Mouse (Mus musculus) telencephalon, adult 2 months (tissue): ENCODE results near the gene Gm12258.
"Not testable (repeated sequence)": the region's sequence is repeated elsewhere in the genome, so short reads cannot be mapped to it uniquely, and the experiment has no call there.

Source experiments
- DNase-seq: peaks from one replicate; pipeline ENCODE4 v3.0.0-alpha.2; 2011; ENCODE audit warnings: low read depth, low spot score

Gm12258 gene

GRCm38 (mm10) chr11:58846919-58847461 is at the start of gene Gm12258:
Gm12258 (plus strand) TSS chr11:58847158.
- peak; percentile 99 for DNase-seq

- DNase-seq = peak; percentile 19
Measured at GRCm38 (mm10) chr11:58799747-58800146, 47.2 kb upstream of the Gm12258 start.

GRCm38 (mm10) chr11:58801558-58802228 is 45.3 kb upstream of the Gm12258 start, which contains the start of gene Fam183b:
Fam183b (minus strand) TSS chr11:58801960.
- peak; percentile 34 for DNase-seq

GRCm38 (mm10) chr11:58803871-58804270 is 43.1 kb upstream of the Gm12258 start:
- DNase-seq = no peak

GRCm38 (mm10) chr11:58804393-58804792 is 42.6 kb upstream of the Gm12258 start:
- no peak for DNase-seq

- no peak for DNase-seq
Measured at GRCm38 (mm10) chr11:58812001-58812400, 35.0 kb upstream of the Gm12258 start.

- DNase-seq = not testable (repeated sequence)
Measured at GRCm38 (mm10) chr11:58814700-58815099, 32.3 kb upstream of the Gm12258 start, which contains the start of gene Olfr313. Olfr313 (plus strand) TSS chr11:58815000.

- no peak for DNase-seq
Measured at GRCm38 (mm10) chr11:58815676-58816075, 31.3 kb upstream of the Gm12258 start.

- DNase-seq = not testable (repeated sequence)
Measured at GRCm38 (mm10) chr11:58828937-58829336, 18.0 kb upstream of the Gm12258 start, which contains the start of gene Olfr312. Olfr312 (plus strand) TSS chr11:58829237.

- DNase-seq = no peak
Measured at GRCm38 (mm10) chr11:58829764-58830163, 17.2 kb upstream of the Gm12258 start.

GRCm38 (mm10) chr11:58832541-58832940 is 14.4 kb upstream of the Gm12258 start:
- DNase-seq = not testable (repeated sequence)

GRCm38 (mm10) chr11:58838951-58839350 is 8.0 kb upstream of the Gm12258 start, which contains the start of gene Olfr311:
Olfr311 (plus strand) TSS chr11:58839251.
- DNase-seq = not testable (repeated sequence)

- no peak for DNase-seq
Measured at GRCm38 (mm10) chr11:58847636-58848035, 678 bp downstream of the Gm12258 start.

- DNase-seq = no peak
Measured at GRCm38 (mm10) chr11:58849731-58850130, 2.8 kb downstream of the Gm12258 start.

GRCm38 (mm10) chr11:58860744-58861143 is 13.8 kb downstream of the Gm12258 start:
- DNase-seq = no peak

- peak; percentile 65 for DNase-seq
Measured at GRCm38 (mm10) chr11:58867039-58867953, 20.3 kb downstream of the Gm12258 start, which contains the start of gene 2810021J22Rik. 2810021J22Rik (plus strand) TSS chr11:58867216.

GRCm38 (mm10) chr11:58867954-58868330 is 21.0 kb downstream of the Gm12258 start:
- DNase-seq = no peak

- no peak for DNase-seq
Measured at GRCm38 (mm10) chr11:58870961-58871360, 24.0 kb downstream of the Gm12258 start.

- DNase-seq = no peak
Measured at GRCm38 (mm10) chr11:58883756-58884155, 36.8 kb downstream of the Gm12258 start.

- no peak for DNase-seq
Measured at GRCm38 (mm10) chr11:58890511-58890910, 43.6 kb downstream of the Gm12258 start.

GRCm38 (mm10) chr11:58894456-58894855 is 47.5 kb downstream of the Gm12258 start:
- no peak for DNase-seq

GRCm38 (mm10) chr11:58897485-58897884 is 50.5 kb downstream of the Gm12258 start:
- DNase-seq = no peak
